Mouse (Mus musculus) stomach, postnatal 0 days (tissue): ENCODE results near the gene Med1. TPM values are rescaled to one million over a fixed set of nuclear protein-coding genes. Genes with fewer than 3 reads are reported as not detected.

Source experiments
- ATAC-seq: fragments of 200-750 bp; cut with Nextera tagmentation; 2 replicates; pipeline ENCODE4 v1.8.0; 2017; ENCODE audit not compliant: low FRiP score, low TSS enrichment
- DNase-seq: peaks from one replicate; pipeline ENCODE4 v3.0.0-alpha.2; 2016; ENCODE audit warnings: low spot score
- H3K27ac ChIP-seq: fragments of 300-500 bp; sonication (generic); replicated peaks from 2 replicates; pipeline ENCODE4 v1.5.1; 2014; ENCODE audit warnings: mild to moderate bottlenecking, control low read depth
- H3K27me3 ChIP-seq: fragments of 300-500 bp; sonication (generic); 2 replicates; pipeline ENCODE4 v1.6.1; 2014; ENCODE audit warnings: low read length; ENCODE audit not compliant: control insufficient read depth, insufficient read depth
- H3K36me3 ChIP-seq: fragments of 300-500 bp; sonication (generic); 2 replicates; pipeline ENCODE4 v1.6.1; 2014; ENCODE audit warnings: low read length, mixed read lengths; ENCODE audit not compliant: control insufficient read depth, insufficient read depth
- H3K4me1 ChIP-seq: fragments of 300-500 bp; sonication (generic); replicated peaks from 2 replicates; pipeline ENCODE4 v1.6.1; 2014; ENCODE audit warnings: antibody characterized with exemption; ENCODE audit not compliant: control insufficient read depth, insufficient read depth
- H3K4me2 ChIP-seq: fragments of 300-500 bp; sonication (generic); replicated peaks from 2 replicates; pipeline ENCODE4 v1.6.1; 2014; ENCODE audit warnings: low read depth, mild to moderate bottlenecking, control low read depth, moderate library complexity
- H3K4me3 ChIP-seq: fragments of 300-500 bp; sonication (generic); 2 replicates; pipeline ENCODE4 v1.5.1; 2014; ENCODE audit warnings: low read depth, low read length, control low read depth
- H3K9ac ChIP-seq: fragments of 300-500 bp; sonication (generic); 2 replicates; pipeline ENCODE4 v1.6.1; 2014; ENCODE audit warnings: mild to moderate bottlenecking, low read length, control low read depth, mixed read lengths
- H3K9me3 ChIP-seq: fragments of 300-500 bp; sonication (generic); 2 replicates; pipeline ENCODE4 v1.6.1; 2016; ENCODE audit warnings: low read length; ENCODE audit not compliant: control insufficient read depth
- CTCF ChIP-seq: IDR thresholded peaks from 2 replicates; pipeline ENCODE4 v1.5.1; 2016; ENCODE audit warnings: antibody characterized with exemption, low read depth, mild to moderate bottlenecking, moderate library complexity
- EP300 ChIP-seq: optimal IDR thresholded peaks from 2 replicates; pipeline ENCODE3; 2016; ENCODE audit warnings: antibody characterized with exemption
- WGBS: fragments of 180-500 bp; shearing (Covaris S2); extraction: QIAGEN DNeasy Blood & Tissue Kit; methylation state at CpG from one replicate; pipeline ENCODE4 v1.1.7; 2014; 5-methylcytosine and 5-hydroxymethylcytosine counted together
- polyA plus RNA-seq: library from polyadenylated mRNA; unstranded; fragments of >200 nt; fragmentation: Nextera tagmentation; extraction: Ambion mirVana; gene quantifications from 2 replicates; pipeline ENCODE4 v1.2.1, GENCODE M21; 2015

Gene Med1
- polyA plus RNA-seq, 1 experiment from 2014 or later: 26.8 TPM

DNA sequence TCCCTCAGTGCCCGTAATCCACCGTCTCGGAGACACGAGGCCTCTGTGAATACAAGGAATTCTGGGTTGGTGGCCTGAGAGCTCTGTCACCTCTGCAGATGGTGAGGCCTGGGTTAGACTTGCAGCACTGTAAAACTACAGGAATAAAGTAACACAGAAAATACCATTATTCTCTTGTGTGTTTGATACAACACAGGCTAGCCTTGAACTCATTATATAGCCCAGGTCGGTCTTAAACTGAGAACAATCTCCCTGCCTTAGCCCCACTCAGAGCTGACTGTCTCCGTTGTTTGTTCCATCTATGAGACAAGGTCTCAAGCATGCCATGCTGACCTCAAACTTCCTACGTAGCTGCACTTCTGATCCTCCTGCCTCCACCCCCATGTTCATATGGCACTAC lies 54.2 kb downstream of the Med1 start:
- WGBS: 68% methylated on average over 7 of the region's 7 CpGs
- TF ChIP-seq EP300 (no peak), CTCF (no peak)
- Histone ChIP-seq H3K9me3 (no peaks in the 10 kb centered on the region), H3K27ac (no peak overlapping the region), H3K36me3 (0 out of 2 replicates have a peak, but pooled peaks cover 3% of the 10 kb centered on the region), H3K9ac (no peak overlapping the region), H3K4me2 (no peak overlapping the region), H3K27me3 (no peaks in the 10 kb centered on the region), H3K4me1 (no peaks in the 10 kb centered on the region), H3K4me3 (no peak overlapping the region)
- no peak for DNase-seq
- ATAC-seq: 0 out of 2 replicates have a peak, but pooled peaks have one; percentile 34

- Histone ChIP-seq H3K9ac (no peak overlapping the region), H3K27ac (no peak overlapping the region), H3K4me2 (no peak overlapping the region), H3K9me3 (no peaks in the 10 kb centered on the region), H3K4me3 (no peak overlapping the region), H3K27me3 (no peaks in the 10 kb centered on the region), H3K4me1 (no peaks in the 10 kb centered on the region), H3K36me3 (0 out of 2 replicates have a peak, but pooled peaks cover 3% of the 10 kb centered on the region)
- ATAC-seq (no peak), DNase-seq (no peak)
- no peak for TF ChIP-seq EP300
- no peak for TF ChIP-seq CTCF
- WGBS: 84% methylated on average over 11 of the region's 11 CpGs
These were observed 55.3 kb downstream of the Med1 start for GRCm38 (mm10) chr11:98137836-98138235.

GRCm38 (mm10) chr11:98134951-98135350 lies 58.1 kb downstream of the Med1 start:
- WGBS: 61% methylated on average over 4 of the region's 4 CpGs
- H3K4me1 ChIP-seq: no peaks in the 10 kb centered on the region

DNA sequence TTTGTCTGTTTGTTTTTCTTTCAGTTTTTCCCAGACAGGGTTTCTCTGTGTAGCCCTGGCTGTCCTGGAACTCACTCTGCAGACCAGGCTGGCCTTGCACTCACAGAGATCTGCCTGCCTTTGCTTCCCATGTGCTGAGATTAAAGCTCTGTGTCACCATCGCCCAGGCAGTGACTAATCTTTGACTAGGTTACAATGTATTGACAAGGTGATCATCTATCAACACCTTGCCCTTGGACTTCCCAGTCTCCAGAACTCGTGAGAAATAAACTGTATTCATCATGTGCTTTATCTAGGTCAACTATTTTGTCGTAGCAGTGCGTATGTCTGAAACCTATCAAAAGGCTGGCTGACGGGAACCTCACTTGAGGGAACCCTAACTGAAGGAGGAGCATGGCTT lies 69.7 kb downstream of the Med1 start:
- Histone ChIP-seq H3K36me3 (0 out of 2 replicates have a peak, but pooled peaks cover 3% of the 10 kb centered on the region), H3K4me1 (no peaks in the 10 kb centered on the region), H3K27ac (no peak overlapping the region), H3K27me3 (no peaks in the 10 kb centered on the region), H3K4me3 (no peak overlapping the region), H3K9ac (no peak overlapping the region), H3K4me2 (no peak overlapping the region), H3K9me3 (no peaks in the 10 kb centered on the region)
- DNase-seq: no peak
- TF ChIP-seq CTCF: no peak
- TF ChIP-seq EP300: no peak
- peak; percentile 65 for ATAC-seq
- WGBS: 87% methylated on average over 5 of the region's 5 CpGs

More at GRCm38 (mm10) chr11:98134951-98135350, 58.1 kb downstream of the Med1 start:
- Histone ChIP-seq H3K36me3 (0 out of 2 replicates have a peak, but pooled peaks cover 3% of the 10 kb centered on the region), H3K9ac (no peak overlapping the region), H3K9me3 (no peaks in the 10 kb centered on the region), H3K27ac (no peak overlapping the region), H3K4me3 (no peak overlapping the region), H3K27me3 (no peaks in the 10 kb centered on the region), H3K4me2 (no peak overlapping the region)
- ATAC-seq (0 out of 2 replicates have a peak, but pooled peaks have one; percentile 42), DNase-seq (no peak)
- no peak for TF ChIP-seq EP300
- no peak for TF ChIP-seq CTCF

GRCm38 (mm10) chr11:98114363-98114762 lies 78.7 kb downstream of the Med1 start:
- no peak for DNase-seq
- Histone ChIP-seq H3K4me2 (no peak overlapping the region), H3K9me3 (no peaks in the 10 kb centered on the region), H3K27ac (no peak overlapping the region), H3K27me3 (no peaks in the 10 kb centered on the region), H3K4me1 (no peaks in the 10 kb centered on the region), H3K36me3 (peaks cover 8% of the 10 kb centered on the region), H3K9ac (no peak overlapping the region), H3K4me3 (no peak overlapping the region)
- no peak for TF ChIP-seq CTCF
- TF ChIP-seq EP300: no peak
- no peak for ATAC-seq
- WGBS: 75% methylated on average over 1 of the region's 1 CpGs

- H3K27me3 ChIP-seq: no peaks in the 10 kb centered on the region
- no peaks in the 10 kb centered on the region for H3K9me3 ChIP-seq
- 55% methylated on average over 4 of the region's 4 CpGs for WGBS
- no peak for ATAC-seq
- H3K9ac ChIP-seq: no peak overlapping the region
- TF ChIP-seq EP300: no peak
- no peak for TF ChIP-seq CTCF
- peaks cover 14% of the 10 kb centered on the region for H3K36me3 ChIP-seq
- H3K27ac ChIP-seq: no peak overlapping the region
- no peak for DNase-seq
- no peaks in the 10 kb centered on the region for H3K4me1 ChIP-seq
- no peak overlapping the region for H3K4me3 ChIP-seq
- H3K4me2 ChIP-seq: no peak overlapping the region
These were observed 79.6 kb downstream of the Med1 start for GRCm38 (mm10) chr11:98113504-98113903.
